Mouse (Mus musculus) bone marrow macrophage, adult 2 months (primary cell): Measurements from ENCODE around the gene Serpinb1c.

Experiments
- CTCF ChIP-seq: IDR thresholded peaks from 2 replicates; pipeline ENCODE4 v1.5.1; 2012; ENCODE audit warnings: low read depth, mild to moderate bottlenecking, low read length, moderate library complexity
- POLR2A ChIP-seq: IDR thresholded peaks from 2 replicates; pipeline ENCODE4 v1.6.1; 2012; ENCODE audit warnings: mild to moderate bottlenecking, low read depth, low read length, borderline replicate concordance

GRCm38 (mm10) chr13:32900639-32901038, 2.6 kb upstream of the Serpinb1c start:
- TF ChIP-seq POLR2A: no peak
- peak; percentile 47 for TF ChIP-seq CTCF
